Mouse (Mus musculus): ENCODE data around the gene Gm8127.
"Not testable (repeated sequence)": the region's sequence is repeated elsewhere in the genome, so short reads cannot be mapped to it uniquely, and the experiment has no call there.

Gene Gm8127

GRCm38 (mm10) chr14:43293503-43293902 is at the start of gene Gm8127:
Gene Gm8127 (minus strand): TSS chr14:43293832.
- not testable (repeated sequence) for DNase-seq

GRCm38 (mm10) chr14:43337646-43338045 is 44.0 kb upstream of the Gm8127 start:
- DNase-seq = not testable (repeated sequence)

GRCm38 (mm10) chr14:43331362-43331880 is 37.8 kb upstream of the Gm8127 start:
- not testable (repeated sequence) for DNase-seq

GRCm38 (mm10) chr14:43328603-43329002 is 35.0 kb upstream of the Gm8127 start:
- not testable (repeated sequence) for DNase-seq

GRCm38 (mm10) chr14:43319516-43319915 is 25.9 kb upstream of the Gm8127 start:
- not testable (repeated sequence) for DNase-seq

- DNase-seq = not testable (repeated sequence)
Observed at GRCm38 (mm10) chr14:43278681-43279080, 15.0 kb downstream of the Gm8127 start.

- not testable (repeated sequence) for DNase-seq
Observed at GRCm38 (mm10) chr14:43278146-43278545, 15.5 kb downstream of the Gm8127 start.

- DNase-seq = not testable (repeated sequence)
Observed at GRCm38 (mm10) chr14:43277468-43277867, 16.2 kb downstream of the Gm8127 start.

- not testable (repeated sequence) for DNase-seq
Observed at GRCm38 (mm10) chr14:43275752-43276151, 17.9 kb downstream of the Gm8127 start.

GRCm38 (mm10) chr14:43274986-43275511 is 18.6 kb downstream of the Gm8127 start, which contains the start of gene Gm9732:
Gene Gm9732 (plus strand): TSS chr14:43275036.
- DNase-seq = not testable (repeated sequence)

- DNase-seq = not testable (repeated sequence)
Observed at GRCm38 (mm10) chr14:43273161-43273560, 20.5 kb downstream of the Gm8127 start.

- DNase-seq = not testable (repeated sequence)
Observed at GRCm38 (mm10) chr14:43269211-43269610, 24.4 kb downstream of the Gm8127 start.

- not testable (repeated sequence) for DNase-seq
Observed at GRCm38 (mm10) chr14:43268521-43269084, 25.0 kb downstream of the Gm8127 start.

- DNase-seq = not testable (repeated sequence)
Observed at GRCm38 (mm10) chr14:43263421-43263820, 30.2 kb downstream of the Gm8127 start.

- DNase-seq = not testable (repeated sequence)
Observed at GRCm38 (mm10) chr14:43258349-43258748, 35.3 kb downstream of the Gm8127 start, which contains the start of gene Gm8126. Gene Gm8126 (plus strand): TSS chr14:43258649.

- DNase-seq = not testable (repeated sequence)
Observed at GRCm38 (mm10) chr14:43256511-43256910, 37.1 kb downstream of the Gm8127 start.

- not testable (repeated sequence) for DNase-seq
Observed at GRCm38 (mm10) chr14:43250549-43251253, 42.9 kb downstream of the Gm8127 start.

GRCm38 (mm10) chr14:43249611-43250170 is 43.9 kb downstream of the Gm8127 start:
- DNase-seq = not testable (repeated sequence)

All from layer of hippocampus, adult 9-11 months (tissue).